Mouse (Mus musculus): ENCODE results near the gene Zbtb16.

DNA sequence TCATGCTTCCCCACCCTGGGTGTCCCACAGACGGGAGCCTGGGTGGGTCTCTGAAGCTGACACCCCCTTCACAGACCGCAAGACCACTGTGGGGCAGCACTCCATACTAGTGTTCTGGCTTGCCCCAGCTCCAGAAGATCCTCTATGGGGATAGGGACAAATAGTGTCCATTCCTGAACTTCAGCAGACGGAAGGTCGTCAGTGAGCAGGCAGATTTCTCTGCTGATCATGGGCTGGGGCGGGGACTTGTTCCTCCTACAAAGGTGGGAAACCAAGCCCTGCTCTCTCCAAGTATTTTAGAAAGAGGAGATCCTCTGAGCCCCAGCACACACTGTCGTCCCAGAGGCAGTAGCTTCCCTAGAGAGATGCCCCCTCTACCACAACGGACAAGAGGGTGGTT lies 142.3 kb downstream of the Zbtb16 start:
- TF ChIP-seq CTCF (IDR thresholded peaks at IDR 0.05; ENCODE audit: extremely low read depth, insufficient read length, insufficient replicate concordance, low read depth, low read length) (no peak), POLR2A (IDR thresholded peaks at IDR 0.05; ENCODE audit: low read depth, low read length) (no peak)
